Mouse (Mus musculus): ENCODE data around the gene Agrp. TPM values are rescaled to one million over a fixed set of nuclear protein-coding genes. Genes with fewer than 3 reads are reported as not detected.

The Agrp gene
- polyA plus RNA-seq, 1 experiment from 2014 or later, result 0.64 TPM

- Histone ChIP-seq H3K4me3 (peak within 1 kb of the TSS; percentile 96), H3K27ac (replicated peaks) (peak within 1 kb of the TSS; percentile 100), H3K9me3 (no peaks in the 10 kb centered on the region), H3K4me1 (peaks cover 29% of the 10 kb centered on the region), H3K27me3 (replicated peaks; ENCODE audit: low read depth, poor library complexity, severe bottlenecking) (no peaks in the 10 kb centered on the region), H3K36me3 (replicated peaks) (peaks cover 21% of the 10 kb centered on the region)
- WGBS, result 2% methylated on average over 126 of the region's 126 CpGs
- DNase-seq (ENCODE audit: low spot score), result peak; percentile 98
Measured at GRCm38 (mm10) chr8:105636018-105636962, 903 bp downstream of the Agrp start, which contains the start of gene Ctcf. Gene Ctcf (plus strand): TSS chr8:105636568.

GRCm38 (mm10) chr8:105635481-105635880 is 1.7 kb downstream of the Agrp start:
- Histone ChIP-seq H3K4me3 (peak overlapping the region; percentile 96), H3K9me3 (no peaks in the 10 kb centered on the region), H3K27me3 (replicated peaks; ENCODE audit: low read depth, poor library complexity, severe bottlenecking) (no peaks in the 10 kb centered on the region), H3K4me1 (peaks cover 29% of the 10 kb centered on the region), H3K36me3 (replicated peaks) (peaks cover 22% of the 10 kb centered on the region), H3K27ac (replicated peaks) (peak overlapping the region; percentile 100)
- no peak for DNase-seq (ENCODE audit: low spot score)
- 3% methylated on average over 11 of the region's 11 CpGs for WGBS

GRCm38 (mm10) chr8:105634771-105635458 is 2.3 kb downstream of the Agrp start:
- peaks cover 29% of the 10 kb centered on the region for H3K4me1 ChIP-seq
- H3K27me3 ChIP-seq (replicated peaks; ENCODE audit: low read depth, poor library complexity, severe bottlenecking), result no peaks in the 10 kb centered on the region
- peaks cover 19% of the 10 kb centered on the region for H3K36me3 ChIP-seq (replicated peaks)
- no peaks in the 10 kb centered on the region for H3K9me3 ChIP-seq
- DNase-seq (ENCODE audit: low spot score), result no peak
- H3K4me3 ChIP-seq, result peak overlapping the region; percentile 96
- WGBS, result 88% methylated on average over 2 of the region's 2 CpGs
- H3K27ac ChIP-seq (replicated peaks), result peak overlapping the region; percentile 100; the same call in 1 of the 2 replicates

- no peak for DNase-seq (ENCODE audit: low spot score)
- H3K27me3 ChIP-seq (replicated peaks; ENCODE audit: low read depth, poor library complexity, severe bottlenecking), result no peaks in the 10 kb centered on the region
- no peak overlapping the region for H3K4me3 ChIP-seq
- no peaks in the 10 kb centered on the region for H3K9me3 ChIP-seq
- H3K27ac ChIP-seq (replicated peaks), result no peak overlapping the region
- peaks cover 8% of the 10 kb centered on the region for H3K36me3 ChIP-seq (replicated peaks)
- H3K4me1 ChIP-seq, result peaks cover 15% of the 10 kb centered on the region
- WGBS, result 91% methylated on average over 4 of the region's 4 CpGs
Measured at GRCm38 (mm10) chr8:105629337-105629736, 7.9 kb downstream of the Agrp start.

GRCm38 (mm10) chr8:105626086-105626485 is 11.1 kb downstream of the Agrp start:
- H3K4me1 ChIP-seq, result peaks cover 44% of the 10 kb centered on the region
- 92% methylated on average over 1 of the region's 1 CpGs for WGBS
- DNase-seq (ENCODE audit: low spot score), result no peak
- H3K27me3 ChIP-seq (replicated peaks; ENCODE audit: low read depth, poor library complexity, severe bottlenecking), result no peaks in the 10 kb centered on the region
- H3K4me3 ChIP-seq, result no peak overlapping the region
- H3K27ac ChIP-seq (replicated peaks), result no peak overlapping the region
- peaks cover 25% of the 10 kb centered on the region for H3K36me3 ChIP-seq (replicated peaks)
- H3K9me3 ChIP-seq, result no peaks in the 10 kb centered on the region

- Histone ChIP-seq H3K27me3 (replicated peaks; ENCODE audit: low read depth, poor library complexity, severe bottlenecking) (no peaks in the 10 kb centered on the region), H3K9me3 (no peaks in the 10 kb centered on the region), H3K36me3 (replicated peaks) (peaks cover 35% of the 10 kb centered on the region), H3K27ac (replicated peaks) (peak overlapping the region; percentile 27), H3K4me3 (no peak overlapping the region), H3K4me1 (peaks cover 44% of the 10 kb centered on the region)
- 62% methylated on average over 1 of the region's 1 CpGs for WGBS
- peak; percentile 39 for DNase-seq (ENCODE audit: low spot score)
Measured at GRCm38 (mm10) chr8:105624831-105625230, 12.4 kb downstream of the Agrp start.

GRCm38 (mm10) chr8:105624401-105624800 is 12.8 kb downstream of the Agrp start:
- Histone ChIP-seq H3K4me3 (no peak overlapping the region), H3K4me1 (peaks cover 44% of the 10 kb centered on the region), H3K27me3 (replicated peaks; ENCODE audit: low read depth, poor library complexity, severe bottlenecking) (no peaks in the 10 kb centered on the region), H3K9me3 (no peaks in the 10 kb centered on the region), H3K27ac (replicated peaks) (peak overlapping the region; percentile 27), H3K36me3 (replicated peaks) (peaks cover 39% of the 10 kb centered on the region)
- no peak for DNase-seq (ENCODE audit: low spot score)
- 64% methylated on average over 3 of the region's 3 CpGs for WGBS

- H3K4me3 ChIP-seq, result peak overlapping the region; percentile 11; the same call in 1 of the 2 replicates
- H3K36me3 ChIP-seq (replicated peaks), result peaks cover 46% of the 10 kb centered on the region
- H3K4me1 ChIP-seq, result peaks cover 44% of the 10 kb centered on the region
- WGBS, result 58% methylated on average over 7 of the region's 7 CpGs
- DNase-seq (ENCODE audit: low spot score), result no peak
- H3K27ac ChIP-seq (replicated peaks), result peak overlapping the region; percentile 27
- H3K27me3 ChIP-seq (replicated peaks; ENCODE audit: low read depth, poor library complexity, severe bottlenecking), result no peaks in the 10 kb centered on the region
- no peaks in the 10 kb centered on the region for H3K9me3 ChIP-seq
Measured at GRCm38 (mm10) chr8:105623679-105624245, 13.4 kb downstream of the Agrp start.

- H3K4me3 ChIP-seq, result peak overlapping the region; percentile 27
- peaks cover 44% of the 10 kb centered on the region for H3K4me1 ChIP-seq
- peak; percentile 64 for DNase-seq (ENCODE audit: low spot score)
- peaks cover 52% of the 10 kb centered on the region for H3K36me3 ChIP-seq (replicated peaks)
- H3K27me3 ChIP-seq (replicated peaks; ENCODE audit: low read depth, poor library complexity, severe bottlenecking), result no peaks in the 10 kb centered on the region
- H3K27ac ChIP-seq (replicated peaks), result peak overlapping the region; percentile 27; the same call in 1 of the 2 replicates
- WGBS, result 21% methylated on average over 5 of the region's 5 CpGs
- H3K9me3 ChIP-seq, result no peaks in the 10 kb centered on the region
Measured at GRCm38 (mm10) chr8:105623118-105623517, 14.1 kb downstream of the Agrp start.

GRCm38 (mm10) chr8:105622421-105622920 is 14.7 kb downstream of the Agrp start:
- peaks cover 59% of the 10 kb centered on the region for H3K36me3 ChIP-seq (replicated peaks)
- WGBS, result 1% methylated on average over 8 of the region's 8 CpGs
- H3K27ac ChIP-seq (replicated peaks), result peak overlapping the region; percentile 27

GRCm38 (mm10) chr8:105621841-105622240 is 15.4 kb downstream of the Agrp start:
- Histone ChIP-seq H3K9me3 (no peaks in the 10 kb centered on the region), H3K27me3 (replicated peaks; ENCODE audit: low read depth, poor library complexity, severe bottlenecking) (no peaks in the 10 kb centered on the region), H3K27ac (replicated peaks) (peak overlapping the region; percentile 27), H3K4me3 (peak overlapping the region; percentile 27; the same call in 1 of the 2 replicates), H3K36me3 (replicated peaks) (peaks cover 65% of the 10 kb centered on the region), H3K4me1 (peaks cover 44% of the 10 kb centered on the region)
- DNase-seq (ENCODE audit: low spot score), result no peak
- 88% methylated on average over 4 of the region's 4 CpGs for whole genome bisulfite sequencing

More at GRCm38 (mm10) chr8:105622421-105622920, 14.7 kb downstream of the Agrp start:
- Histone ChIP-seq H3K9me3 (no peaks in the 10 kb centered on the region), H3K4me3 (peak overlapping the region; percentile 27), H3K4me1 (peaks cover 44% of the 10 kb centered on the region), H3K27me3 (replicated peaks; ENCODE audit: low read depth, poor library complexity, severe bottlenecking) (no peaks in the 10 kb centered on the region)
- peak; percentile 94 for DNase-seq (ENCODE audit: low spot score)
